Mouse (Mus musculus): ENCODE data around the gene Lmo4. TPM values are rescaled to one million over a fixed set of nuclear protein-coding genes. Genes with fewer than 3 reads are reported as not detected.

Gene Lmo4
- 99.1 and 107 TPM in 2 replicates for polyA plus RNA-seq (2015; fragmentation: Nextera tagmentation; extraction: Ambion mirVana)

DNA sequence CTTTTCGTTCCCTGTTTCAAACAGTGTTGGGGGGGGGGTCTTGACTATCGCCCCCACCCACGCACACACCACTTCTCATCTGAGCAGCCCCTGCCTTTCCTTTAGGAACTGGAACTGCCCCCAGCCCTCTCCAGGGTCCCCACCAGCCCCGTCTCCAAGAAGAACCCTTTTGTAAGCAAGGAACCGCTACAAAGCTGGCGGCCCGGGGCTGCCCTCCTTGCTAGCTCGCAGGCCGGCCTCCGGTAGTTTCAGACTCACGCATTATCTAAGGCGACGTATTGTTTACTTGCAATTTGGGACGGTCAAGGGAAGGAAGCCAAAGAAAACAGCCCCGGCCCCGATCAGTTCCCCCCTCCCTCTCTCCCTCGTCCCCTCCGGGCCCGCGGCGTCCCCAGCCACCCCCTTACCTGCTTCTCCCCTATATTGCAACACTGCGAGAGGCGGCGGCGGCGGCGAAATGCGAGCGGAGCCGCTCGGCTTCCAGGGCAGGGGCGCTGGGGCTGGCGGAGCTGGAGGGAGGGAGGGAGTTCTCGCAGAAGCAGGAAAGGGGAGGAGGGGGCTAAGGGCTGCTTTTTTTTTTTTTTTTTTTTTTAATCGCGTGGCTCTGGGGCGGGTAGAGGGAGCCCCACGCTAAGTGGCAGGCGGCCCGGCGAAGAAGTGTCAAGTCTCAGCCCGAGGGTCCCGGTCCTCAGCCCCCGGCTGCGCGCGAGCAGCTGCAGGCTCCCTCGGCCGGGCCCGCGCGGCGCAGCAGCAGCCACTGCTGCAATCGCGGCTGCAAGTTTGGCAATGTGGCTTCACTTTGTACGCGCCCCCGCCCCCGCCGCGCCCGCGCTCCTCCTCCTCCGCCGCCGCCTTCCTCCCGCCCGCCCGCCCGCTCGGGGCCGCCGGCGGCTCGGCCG is at the start of gene Lmo4:
Gene Lmo4 (minus strand): TSS at position 808 of the 899 bp plus-strand sequence.
- Histone ChIP-seq H3K9ac (peak within 1 kb of the TSS; percentile 96), H3K4me1 (replicated peaks) (peaks cover 38% of the 10 kb centered on the region), H3K27ac (peak within 1 kb of the TSS; percentile 99), H3K4me3 (peak within 1 kb of the TSS; percentile 81), H3K4me2 (peak within 1 kb of the TSS; percentile 90), H3K36me3 (peaks cover 3% of the 10 kb centered on the region; the same call in 1 of the 2 replicates), H3K9me3 (no peaks in the 10 kb centered on the region), H3K27me3 (no peaks in the 10 kb centered on the region)
- peak; percentile 85 for ATAC-seq (ENCODE audit: low FRiP score)
- WGBS, result under 1% methylated on average over 40 of the region's 76 CpGs

DNA sequence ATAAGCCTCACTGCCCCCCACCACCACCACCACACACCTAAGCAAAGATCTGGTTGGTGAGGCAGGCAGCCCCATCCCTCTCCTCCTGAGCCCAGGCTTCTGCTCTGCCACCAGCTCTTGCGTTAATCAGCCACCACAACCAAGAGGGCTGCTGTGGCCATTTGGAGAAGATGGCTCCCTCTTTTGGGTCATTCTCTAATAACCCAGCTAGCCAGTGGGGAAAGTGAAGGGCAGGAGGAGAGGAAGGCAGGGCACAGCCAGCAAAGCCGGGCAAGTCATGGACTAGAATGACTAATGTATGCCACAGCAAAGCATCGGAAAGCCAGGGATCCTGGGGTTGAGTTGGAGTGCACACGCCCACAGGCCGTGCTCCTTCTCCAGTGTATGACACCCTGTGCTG is 49.3 kb upstream of the Lmo4 start:
- WGBS, result 86% methylated on average over 5 of the region's 5 CpGs
- Histone ChIP-seq H3K36me3 (no peaks in the 10 kb centered on the region), H3K4me3 (no peak overlapping the region), H3K4me2 (no peak overlapping the region), H3K27ac (no peak overlapping the region), H3K4me1 (replicated peaks) (peaks cover 5% of the 10 kb centered on the region), H3K9me3 (no peaks in the 10 kb centered on the region), H3K27me3 (no peaks in the 10 kb centered on the region), H3K9ac (no peak overlapping the region)
- no peak for ATAC-seq (ENCODE audit: low FRiP score)

DNA sequence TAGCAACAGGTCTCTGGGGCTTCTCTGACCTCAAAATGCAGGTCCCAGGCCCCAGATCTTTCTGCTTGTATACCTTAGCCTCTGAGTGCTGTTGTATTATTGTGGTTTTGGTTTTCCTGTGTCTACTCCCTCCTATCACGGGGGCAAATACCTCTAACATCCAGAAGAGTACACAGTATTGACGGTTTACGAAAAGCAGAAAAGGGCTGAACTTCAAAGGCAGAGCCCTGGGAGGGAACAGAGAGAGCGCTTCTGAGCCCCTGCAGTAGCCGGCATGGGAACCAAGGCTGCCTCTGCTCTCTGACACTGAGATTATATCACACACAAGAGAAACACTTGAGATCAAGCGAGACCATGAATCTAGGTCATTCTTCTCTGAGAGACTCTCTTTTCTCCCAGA is 48.0 kb upstream of the Lmo4 start:
- H3K36me3 ChIP-seq, result no peaks in the 10 kb centered on the region
- H3K4me3 ChIP-seq, result no peak overlapping the region
- no peak overlapping the region for H3K4me2 ChIP-seq
- no peak overlapping the region for H3K9ac ChIP-seq
- no peak for ATAC-seq (ENCODE audit: low FRiP score)
- WGBS, result 78% methylated on average over 6 of the region's 6 CpGs
- H3K9me3 ChIP-seq, result no peaks in the 10 kb centered on the region
- H3K27ac ChIP-seq, result no peak overlapping the region
- no peaks in the 10 kb centered on the region for H3K27me3 ChIP-seq
- H3K4me1 ChIP-seq (replicated peaks), result 0 out of 2 replicates have a peak, but pooled peaks cover under 1% of the 10 kb centered on the region

DNA sequence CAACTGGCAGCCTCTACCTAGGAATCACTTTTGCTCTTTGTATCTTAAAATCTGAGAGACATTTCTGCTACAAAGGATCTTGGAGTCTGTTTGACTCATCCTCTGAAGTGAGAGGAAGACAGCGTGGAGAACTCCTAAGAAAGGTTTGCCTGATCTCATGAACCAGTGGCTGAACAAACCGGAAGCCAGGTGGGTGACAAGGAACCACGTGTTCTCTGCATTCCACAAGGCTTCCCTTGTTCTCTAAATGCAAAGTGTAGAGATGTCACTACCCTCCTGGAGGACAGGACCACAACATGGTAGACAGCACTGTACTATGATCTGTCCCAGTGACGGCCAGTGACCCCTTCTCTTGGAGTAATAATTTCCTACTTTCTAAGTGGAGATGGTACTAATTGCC is 47.1 kb upstream of the Lmo4 start:
- no peak overlapping the region for H3K4me2 ChIP-seq
- H3K4me3 ChIP-seq, result no peak overlapping the region
- no peak overlapping the region for H3K9ac ChIP-seq
- ATAC-seq (ENCODE audit: low FRiP score), result no peak
- H3K9me3 ChIP-seq, result no peaks in the 10 kb centered on the region
- no peaks in the 10 kb centered on the region for H3K4me1 ChIP-seq (replicated peaks)
- H3K27me3 ChIP-seq, result no peaks in the 10 kb centered on the region
- no peak overlapping the region for H3K27ac ChIP-seq
- WGBS, result 87% methylated on average over 4 of the region's 4 CpGs
- no peaks in the 10 kb centered on the region for H3K36me3 ChIP-seq

DNA sequence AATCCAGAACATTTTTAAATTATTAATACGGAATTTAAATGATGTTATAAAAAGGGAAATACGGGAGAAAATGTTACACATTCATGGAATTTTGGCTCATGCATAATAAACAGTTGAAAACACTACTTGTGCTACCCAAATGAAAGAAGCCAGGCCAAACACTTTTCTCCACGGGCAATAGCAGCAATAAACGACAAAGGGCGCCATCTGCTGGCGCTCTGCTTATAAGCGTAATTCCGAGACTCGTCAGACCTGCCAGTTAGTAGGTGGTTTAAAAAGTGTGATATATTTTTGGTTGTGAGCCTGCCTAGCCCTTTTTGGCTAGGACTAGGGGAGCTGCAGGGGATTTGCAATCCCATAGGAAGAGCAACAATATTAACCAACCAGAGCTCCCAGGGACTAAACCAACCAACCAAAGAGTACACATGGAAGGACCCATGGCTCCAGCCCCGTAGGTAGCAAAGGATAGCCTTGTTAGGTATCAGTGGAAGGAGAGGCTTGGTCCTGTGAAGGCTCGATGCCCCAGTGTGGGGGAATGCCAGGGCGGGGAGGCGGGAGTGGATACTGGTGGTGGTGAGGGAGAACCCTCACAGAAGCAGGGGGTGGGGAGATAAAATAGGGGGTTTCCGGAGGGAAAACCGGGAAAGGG is 37.1 kb upstream of the Lmo4 start:
- ATAC-seq (ENCODE audit: low FRiP score), result peak; percentile 61; the same call in 1 of the 2 replicates
- H3K9me3 ChIP-seq, result no peaks in the 10 kb centered on the region
- no peak overlapping the region for H3K9ac ChIP-seq

DNA sequence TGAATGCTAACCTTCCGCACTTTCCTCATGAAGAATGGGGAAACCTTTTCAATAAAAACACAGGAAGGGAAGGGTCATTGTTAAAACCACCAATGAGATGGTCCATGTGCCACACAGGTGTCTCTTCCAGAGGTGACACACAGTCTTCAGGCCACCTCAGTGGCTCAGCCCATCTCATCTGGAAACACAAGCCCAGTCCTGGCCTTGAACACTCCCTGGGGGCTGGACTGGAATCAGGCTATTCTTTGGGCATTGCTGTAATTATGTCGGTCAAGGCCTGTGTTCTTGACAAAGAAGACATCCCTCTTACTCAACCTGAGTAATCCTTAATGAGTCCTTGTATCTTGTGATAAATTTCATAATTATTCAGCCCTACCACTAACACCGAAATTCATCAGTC is 36.1 kb upstream of the Lmo4 start:
- no peaks in the 10 kb centered on the region for H3K4me1 ChIP-seq (replicated peaks)
- WGBS, result 74% methylated on average over 3 of the region's 3 CpGs
- H3K9me3 ChIP-seq, result no peaks in the 10 kb centered on the region
- H3K27ac ChIP-seq, result no peak overlapping the region
- no peak overlapping the region for H3K9ac ChIP-seq
- H3K4me2 ChIP-seq, result no peak overlapping the region
- no peak for ATAC-seq (ENCODE audit: low FRiP score)
- no peak overlapping the region for H3K4me3 ChIP-seq
- H3K27me3 ChIP-seq, result no peaks in the 10 kb centered on the region
- H3K36me3 ChIP-seq, result no peaks in the 10 kb centered on the region

More for the DNA sequence above, 37.1 kb upstream of the Lmo4 start:
- Histone ChIP-seq H3K4me1 (replicated peaks) (no peaks in the 10 kb centered on the region), H3K36me3 (no peaks in the 10 kb centered on the region), H3K4me3 (no peak overlapping the region), H3K27ac (no peak overlapping the region), H3K4me2 (no peak overlapping the region), H3K27me3 (no peaks in the 10 kb centered on the region)
- 29% methylated on average over 15 of the region's 15 CpGs for WGBS

DNA sequence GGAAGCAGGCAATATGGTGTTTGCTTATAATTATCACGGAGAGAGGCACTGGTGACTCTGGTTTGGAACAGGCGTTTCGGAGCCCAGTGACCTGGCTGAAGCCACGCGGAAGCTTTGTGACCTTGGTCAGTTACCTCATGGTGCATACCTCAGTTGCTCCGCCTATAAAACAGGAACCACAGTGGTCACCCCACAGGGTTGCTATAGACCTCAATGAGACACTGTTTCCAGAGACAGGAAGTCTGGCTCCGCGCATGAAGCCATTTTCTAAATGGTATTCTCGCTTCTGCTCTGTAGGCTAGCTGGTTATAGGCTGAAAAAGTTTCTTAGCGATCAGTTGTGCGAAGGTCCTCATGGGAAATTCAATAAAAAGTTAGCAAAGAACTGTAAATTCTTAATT is 33.5 kb upstream of the Lmo4 start:
- Histone ChIP-seq H3K27me3 (no peaks in the 10 kb centered on the region), H3K36me3 (no peaks in the 10 kb centered on the region), H3K9ac (no peak overlapping the region), H3K4me3 (no peak overlapping the region), H3K4me2 (no peak overlapping the region), H3K27ac (no peak overlapping the region), H3K9me3 (no peaks in the 10 kb centered on the region), H3K4me1 (replicated peaks) (no peaks in the 10 kb centered on the region)
- ATAC-seq (ENCODE audit: low FRiP score), result no peak
- WGBS, result 95% methylated on average over 11 of the region's 11 CpGs

DNA sequence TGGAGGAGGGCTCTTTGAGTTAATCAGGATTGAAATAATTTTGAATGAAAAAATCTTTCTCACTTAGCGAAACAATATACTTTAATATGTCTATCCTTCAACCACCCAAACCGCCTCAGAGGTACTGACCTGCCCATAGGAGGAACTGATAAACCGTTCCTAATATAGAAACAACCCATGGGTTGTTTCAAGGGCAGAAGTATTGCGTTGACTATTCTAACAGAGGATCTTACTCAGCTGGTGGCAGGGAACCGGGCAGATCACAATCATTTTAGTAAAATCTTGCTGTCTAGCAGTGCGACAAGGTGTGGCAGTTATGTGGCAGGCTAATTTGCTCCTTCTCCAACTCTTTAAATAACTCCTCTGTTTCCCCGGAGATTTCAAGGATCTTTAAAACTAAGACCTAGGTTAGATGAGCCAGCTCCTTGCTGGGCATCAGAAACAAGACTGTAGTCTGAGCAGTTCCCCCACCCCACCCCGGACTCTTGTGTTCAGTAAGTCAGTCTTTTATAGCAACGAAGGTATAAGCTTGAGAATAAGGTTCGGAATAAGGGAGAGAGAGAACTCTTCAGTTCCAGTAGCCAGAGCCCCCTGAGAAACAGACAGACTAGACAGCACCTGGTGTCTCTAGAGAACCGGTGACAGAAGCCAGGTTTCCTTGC is 27.5 kb upstream of the Lmo4 start:
- Histone ChIP-seq H3K36me3 (no peaks in the 10 kb centered on the region), H3K27me3 (no peaks in the 10 kb centered on the region), H3K9ac (no peak overlapping the region), H3K4me3 (no peak overlapping the region), H3K4me2 (no peak overlapping the region), H3K9me3 (no peaks in the 10 kb centered on the region), H3K27ac (no peak overlapping the region), H3K4me1 (replicated peaks) (no peaks in the 10 kb centered on the region)
- no peak for ATAC-seq (ENCODE audit: low FRiP score)
- 88% methylated on average over 11 of the region's 11 CpGs for WGBS

DNA sequence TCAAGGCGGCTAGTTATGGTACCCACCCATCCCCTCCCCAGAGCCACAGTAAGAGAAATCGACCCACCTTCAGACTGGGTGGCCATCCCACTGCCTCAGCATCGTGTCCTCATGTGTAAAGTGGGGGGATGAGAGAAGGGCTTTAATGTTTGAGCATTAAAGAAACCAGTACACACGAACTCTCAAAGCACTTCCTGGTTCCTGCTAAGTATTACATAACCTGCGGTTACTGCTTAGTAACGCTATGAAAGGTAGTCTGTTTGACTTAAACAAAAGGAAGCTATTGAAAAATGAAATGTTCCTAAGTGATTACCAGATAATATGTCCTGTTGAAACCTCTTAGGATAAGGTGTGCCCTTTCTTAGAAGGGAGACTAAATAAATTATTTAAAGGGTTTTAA is 26.9 kb upstream of the Lmo4 start:
- Histone ChIP-seq H3K27me3 (no peaks in the 10 kb centered on the region), H3K36me3 (no peaks in the 10 kb centered on the region), H3K4me1 (replicated peaks) (no peaks in the 10 kb centered on the region), H3K4me2 (no peak overlapping the region), H3K9ac (no peak overlapping the region), H3K27ac (no peak overlapping the region), H3K9me3 (no peaks in the 10 kb centered on the region), H3K4me3 (no peak overlapping the region)
- 84% methylated on average over 6 of the region's 6 CpGs for WGBS
- ATAC-seq (ENCODE audit: low FRiP score), result no peak

DNA sequence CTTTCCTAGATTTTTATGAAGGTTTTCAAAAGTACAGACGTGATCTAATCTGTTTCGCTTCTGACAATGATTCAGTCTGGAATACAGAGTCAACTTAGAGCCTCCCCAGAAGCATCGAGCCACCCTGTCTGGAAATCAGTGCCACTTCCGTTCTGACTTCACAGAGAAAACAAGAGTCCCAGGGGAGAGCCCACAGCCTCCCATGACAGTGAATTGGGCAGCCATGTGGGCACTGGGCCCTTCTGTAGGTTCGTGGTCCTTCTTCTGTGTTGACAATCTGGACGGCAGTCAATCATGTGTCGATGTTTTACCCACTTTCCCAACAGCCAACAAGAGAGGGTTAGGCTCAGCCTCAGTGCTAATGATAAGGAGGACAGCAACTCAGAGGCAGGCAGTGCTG is 26.4 kb upstream of the Lmo4 start:
- Histone ChIP-seq H3K4me2 (no peak overlapping the region), H3K27ac (no peak overlapping the region), H3K9me3 (no peaks in the 10 kb centered on the region), H3K9ac (no peak overlapping the region), H3K27me3 (no peaks in the 10 kb centered on the region), H3K36me3 (no peaks in the 10 kb centered on the region), H3K4me3 (no peak overlapping the region), H3K4me1 (replicated peaks) (no peaks in the 10 kb centered on the region)
- 87% methylated on average over 7 of the region's 7 CpGs for WGBS
- no peak for ATAC-seq (ENCODE audit: low FRiP score)

DNA sequence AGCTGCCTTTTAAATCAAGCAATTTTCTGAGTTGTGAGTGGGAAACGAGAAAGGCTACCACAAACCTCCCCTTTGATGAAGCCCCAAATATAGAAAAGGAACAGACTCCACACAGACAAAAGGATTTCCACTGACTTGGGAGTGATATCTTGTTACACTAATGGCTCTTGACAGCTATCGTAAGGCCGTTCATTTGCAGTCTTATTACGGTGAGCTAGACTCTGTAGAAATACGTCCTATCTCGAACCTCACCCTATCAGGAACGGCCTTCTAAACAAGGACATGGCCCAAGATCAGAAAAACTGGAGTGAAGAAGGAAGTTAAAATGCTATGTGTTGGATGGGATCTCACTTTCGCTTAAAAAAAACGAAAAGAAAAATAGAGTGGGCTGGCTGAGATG is 25.0 kb upstream of the Lmo4 start:
- H3K36me3 ChIP-seq, result no peaks in the 10 kb centered on the region
- no peak overlapping the region for H3K27ac ChIP-seq
- no peak overlapping the region for H3K4me3 ChIP-seq
- 85% methylated on average over 9 of the region's 9 CpGs for WGBS
- H3K9ac ChIP-seq, result no peak overlapping the region
- no peak overlapping the region for H3K4me2 ChIP-seq
- no peak for ATAC-seq (ENCODE audit: low FRiP score)
- 0 out of 2 replicates have a peak, but pooled peaks cover 4% of the 10 kb centered on the region for H3K4me1 ChIP-seq (replicated peaks)
- no peaks in the 10 kb centered on the region for H3K9me3 ChIP-seq
- H3K27me3 ChIP-seq, result no peaks in the 10 kb centered on the region

DNA sequence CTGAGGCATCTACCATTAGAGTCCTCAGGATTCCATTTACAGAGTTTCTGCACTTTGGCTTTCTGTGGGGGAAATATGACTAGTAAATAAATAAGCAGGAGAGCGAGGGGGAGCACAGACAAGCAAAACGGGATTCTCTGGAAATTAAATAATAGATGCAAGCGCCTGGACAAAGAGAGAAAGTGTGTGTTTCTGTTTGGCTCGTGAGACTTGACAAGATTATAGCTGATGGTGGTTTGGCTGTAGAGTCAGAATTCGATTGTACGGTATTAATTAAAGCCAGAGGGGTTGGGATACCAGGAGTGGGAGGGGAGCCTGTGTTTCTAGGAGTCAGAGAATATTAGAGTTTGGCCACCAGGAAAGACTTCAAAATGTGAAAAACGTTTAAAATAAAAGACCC is 24.3 kb upstream of the Lmo4 start:
- Histone ChIP-seq H3K9me3 (no peaks in the 10 kb centered on the region), H3K27me3 (no peaks in the 10 kb centered on the region), H3K4me1 (replicated peaks) (0 out of 2 replicates have a peak, but pooled peaks cover 4% of the 10 kb centered on the region), H3K27ac (no peak overlapping the region), H3K36me3 (no peaks in the 10 kb centered on the region), H3K4me3 (no peak overlapping the region), H3K4me2 (no peak overlapping the region), H3K9ac (no peak overlapping the region)
- WGBS, result 75% methylated on average over 7 of the region's 7 CpGs
- no peak for ATAC-seq (ENCODE audit: low FRiP score)
